Mouse (Mus musculus) limb, embryonic 12.5 days (tissue): ENCODE results near the gene Psmb2. TPM values are rescaled to one million over a fixed set of nuclear protein-coding genes. Genes with fewer than 3 reads are reported as not detected.

ENCODE experiments used
- ATAC-seq: fragments of 200-750 bp; cut with Nextera tagmentation; 2 replicates; pipeline ENCODE4 v1.8.0; 2017; ENCODE audit warnings: low read depth, moderate TSS enrichment; ENCODE audit not compliant: insufficient number of reproducible peaks, insufficient read depth, low FRiP score, low TSS enrichment
- H3K27ac ChIP-seq: fragments of 300-500 bp; sonication (generic); 2 replicates; pipeline ENCODE4 v1.5.1; 2016; ENCODE audit warnings: mild to moderate bottlenecking, moderate library complexity
- H3K27me3 ChIP-seq: fragments of 300-500 bp; sonication (generic); 2 replicates; pipeline ENCODE4 v1.6.1; 2016; ENCODE audit warnings: mild to moderate bottlenecking, moderate library complexity
- H3K36me3 ChIP-seq: fragments of 300-500 bp; sonication (generic); 2 replicates; pipeline ENCODE4 v1.6.1; 2016; ENCODE audit warnings: mild to moderate bottlenecking, moderate library complexity
- H3K4me1 ChIP-seq: fragments of 300-500 bp; sonication (generic); replicated peaks from 2 replicates; pipeline ENCODE4 v1.6.1; 2016
- H3K4me2 ChIP-seq: fragments of 300-500 bp; sonication (generic); 2 replicates; pipeline ENCODE4 v1.6.1; 2016; ENCODE audit warnings: mild to moderate bottlenecking, moderate library complexity
- H3K4me3 ChIP-seq: fragments of 300-500 bp; sonication (generic); replicated peaks from 2 replicates; pipeline ENCODE4 v1.5.1; 2016; ENCODE audit warnings: mild to moderate bottlenecking
- H3K9ac ChIP-seq: fragments of 300-500 bp; sonication (generic); replicated peaks from 2 replicates; pipeline ENCODE4 v1.6.1; 2016; ENCODE audit warnings: mild to moderate bottlenecking, moderate library complexity
- H3K9me3 ChIP-seq: fragments of 300-500 bp; sonication (generic); 2 replicates; pipeline ENCODE4 v1.6.1; 2016; ENCODE audit warnings: mild to moderate bottlenecking, moderate library complexity
- WGBS: fragments of 180-500 bp; shearing (Covaris S2); methylation state at CpG from one replicate; pipeline ENCODE4 v1.1.7; 2016; 5-methylcytosine and 5-hydroxymethylcytosine counted together
- polyA plus RNA-seq: library from polyadenylated mRNA; unstranded; fragments of >200 nt; fragmentation: Nextera tagmentation; extraction: Ambion mirVana; gene quantifications from 2 replicates; pipeline ENCODE4 v1.2.1, GENCODE M21; 2016

The Psmb2 gene
- polyA plus RNA-seq, 1 experiment from 2014 or later, result 491 TPM

- peak overlapping the region; percentile 26 for H3K4me2 ChIP-seq
- peaks cover 94% of the 10 kb centered on the region for H3K27me3 ChIP-seq
- no peak overlapping the region for H3K9ac ChIP-seq
- H3K9me3 ChIP-seq, result no peaks in the 10 kb centered on the region
- peak overlapping the region; percentile 20 for H3K4me3 ChIP-seq
- ATAC-seq, result no peak
- no peak overlapping the region for H3K27ac ChIP-seq
- WGBS, result 8% methylated on average over 26 of the region's 26 CpGs
- peaks cover 23% of the 10 kb centered on the region for H3K4me1 ChIP-seq
- no peaks in the 10 kb centered on the region for H3K36me3 ChIP-seq
Observed at GRCm38 (mm10) chr4:126732531-126733380, 55.3 kb downstream of the Psmb2 start.

GRCm38 (mm10) chr4:126734001-126734603 lies 56.7 kb downstream of the Psmb2 start:
- no peak overlapping the region for H3K27ac ChIP-seq
- H3K9me3 ChIP-seq, result peaks cover 4% of the 10 kb centered on the region; the same call in 1 of the 2 replicates
- no peaks in the 10 kb centered on the region for H3K36me3 ChIP-seq
- WGBS, result 2% methylated on average over 16 of the region's 16 CpGs
- peaks cover 23% of the 10 kb centered on the region for H3K4me1 ChIP-seq
- H3K4me3 ChIP-seq, result peak overlapping the region; percentile 15
- peak overlapping the region; percentile 15; the same call in 1 of the 2 replicates for H3K4me2 ChIP-seq
- H3K9ac ChIP-seq, result no peak overlapping the region
- no peak for ATAC-seq
- peaks cover 100% of the 10 kb centered on the region for H3K27me3 ChIP-seq

GRCm38 (mm10) chr4:126734700-126735381 lies 57.4 kb downstream of the Psmb2 start:
- no peak overlapping the region; the same call in 1 of the 2 replicates for H3K9ac ChIP-seq
- no peaks in the 10 kb centered on the region for H3K36me3 ChIP-seq
- peaks cover 100% of the 10 kb centered on the region for H3K27me3 ChIP-seq
- no peak for ATAC-seq
- H3K4me1 ChIP-seq, result peaks cover 23% of the 10 kb centered on the region
- H3K27ac ChIP-seq, result no peak overlapping the region
- H3K4me2 ChIP-seq, result peak overlapping the region; percentile 45
- peaks cover 4% of the 10 kb centered on the region; the same call in 1 of the 2 replicates for H3K9me3 ChIP-seq
- peak overlapping the region; percentile 32 for H3K4me3 ChIP-seq
- WGBS, result 2% methylated on average over 51 of the region's 51 CpGs

- 2% methylated on average over 53 of the region's 62 CpGs for WGBS
- ATAC-seq, result no peak
- H3K4me2 ChIP-seq, result peak overlapping the region; percentile 45
Observed at GRCm38 (mm10) chr4:126735382-126736000, 58.1 kb downstream of the Psmb2 start.

GRCm38 (mm10) chr4:126736001-126736414 lies 58.6 kb downstream of the Psmb2 start, which contains the start of gene Tfap2e:
TSS of gene Tfap2e (minus strand) at chr4:126736240.
- Histone ChIP-seq H3K4me2 (peak within 1 kb of the TSS; percentile 45), H3K9ac (no peak within 1 kb of the TSS; the same call in 1 of the 2 replicates), H3K4me3 (peak within 1 kb of the TSS; percentile 32), H3K27ac (no peak within 1 kb of the TSS), H3K9me3 (peaks cover 4% of the 10 kb centered on the region; the same call in 1 of the 2 replicates), H3K27me3 (peaks cover 91% of the 10 kb centered on the region), H3K36me3 (no peaks in the 10 kb centered on the region), H3K4me1 (peaks cover 23% of the 10 kb centered on the region)
- ATAC-seq, result peak; percentile 61
- WGBS, result 2% methylated on average over 32 of the region's 32 CpGs

More at GRCm38 (mm10) chr4:126735382-126736000, 58.1 kb downstream of the Psmb2 start:
- Histone ChIP-seq H3K27ac (no peak overlapping the region), H3K9ac (no peak overlapping the region; the same call in 1 of the 2 replicates), H3K36me3 (no peaks in the 10 kb centered on the region), H3K4me3 (peak overlapping the region; percentile 32), H3K27me3 (peaks cover 96% of the 10 kb centered on the region), H3K4me1 (peaks cover 23% of the 10 kb centered on the region), H3K9me3 (peaks cover 4% of the 10 kb centered on the region; the same call in 1 of the 2 replicates)

- no peak overlapping the region for H3K4me2 ChIP-seq
- H3K9ac ChIP-seq, result no peak overlapping the region
- H3K27ac ChIP-seq, result no peak overlapping the region
- H3K4me3 ChIP-seq, result no peak overlapping the region
- peaks cover 11% of the 10 kb centered on the region for H3K36me3 ChIP-seq
- H3K9me3 ChIP-seq, result peaks cover 4% of the 10 kb centered on the region; the same call in 1 of the 2 replicates
- ATAC-seq, result no peak
- WGBS, result 16% methylated on average over 10 of the region's 10 CpGs
- H3K4me1 ChIP-seq, result peaks cover 34% of the 10 kb centered on the region
- peaks cover 56% of the 10 kb centered on the region for H3K27me3 ChIP-seq
Observed at GRCm38 (mm10) chr4:126739966-126740676, 62.7 kb downstream of the Psmb2 start.

GRCm38 (mm10) chr4:126741448-126741847 lies 64.0 kb downstream of the Psmb2 start:
- H3K9me3 ChIP-seq, result peaks cover 4% of the 10 kb centered on the region; the same call in 1 of the 2 replicates
- no peak overlapping the region for H3K9ac ChIP-seq
- H3K27me3 ChIP-seq, result peaks cover 43% of the 10 kb centered on the region
- peaks cover 23% of the 10 kb centered on the region for H3K36me3 ChIP-seq
- no peak overlapping the region for H3K4me3 ChIP-seq
- 0 out of 2 replicates have a peak overlapping the region, but pooled peaks have one; percentile 28 for H3K4me2 ChIP-seq
- 7% methylated on average over 12 of the region's 12 CpGs for WGBS
- no peak overlapping the region for H3K27ac ChIP-seq
- peaks cover 23% of the 10 kb centered on the region for H3K4me1 ChIP-seq
- ATAC-seq, result no peak

GRCm38 (mm10) chr4:126742976-126743375 lies 65.5 kb downstream of the Psmb2 start:
- H3K36me3 ChIP-seq, result peaks cover 37% of the 10 kb centered on the region
- H3K4me2 ChIP-seq, result no peak overlapping the region
- H3K27me3 ChIP-seq, result peaks cover 27% of the 10 kb centered on the region
- H3K4me1 ChIP-seq, result peaks cover 23% of the 10 kb centered on the region
- no peak overlapping the region for H3K4me3 ChIP-seq
- no peak for ATAC-seq
- H3K27ac ChIP-seq, result no peak overlapping the region
- no peak overlapping the region for H3K9ac ChIP-seq
- H3K9me3 ChIP-seq, result peaks cover 4% of the 10 kb centered on the region; the same call in 1 of the 2 replicates
- WGBS, result 37% methylated on average over 2 of the region's 2 CpGs

GRCm38 (mm10) chr4:126743713-126744112 lies 66.3 kb downstream of the Psmb2 start:
- Histone ChIP-seq H3K9ac (0 out of 2 replicates have a peak overlapping the region, but pooled peaks have one; percentile 18), H3K9me3 (no peaks in the 10 kb centered on the region), H3K4me2 (no peak overlapping the region), H3K27me3 (peaks cover 20% of the 10 kb centered on the region), H3K36me3 (peaks cover 44% of the 10 kb centered on the region), H3K4me1 (peaks cover 23% of the 10 kb centered on the region), H3K27ac (no peak overlapping the region), H3K4me3 (no peak overlapping the region)
- no peak for ATAC-seq
- 5% methylated on average over 11 of the region's 11 CpGs for WGBS

- 89% methylated on average over 14 of the region's 14 CpGs for WGBS
- H3K36me3 ChIP-seq, result peaks cover 55% of the 10 kb centered on the region
Observed at GRCm38 (mm10) chr4:126744831-126745230, 67.4 kb downstream of the Psmb2 start.

More at GRCm38 (mm10) chr4:126744831-126745230, 67.4 kb downstream of the Psmb2 start:
- no peak overlapping the region for H3K4me2 ChIP-seq
- H3K9ac ChIP-seq, result no peak overlapping the region
- no peak overlapping the region for H3K4me3 ChIP-seq
- H3K9me3 ChIP-seq, result no peaks in the 10 kb centered on the region
- peaks cover 27% of the 10 kb centered on the region for H3K4me1 ChIP-seq
- no peak overlapping the region for H3K27ac ChIP-seq
- no peak for ATAC-seq
- H3K27me3 ChIP-seq, result peaks cover 9% of the 10 kb centered on the region; the same call in 1 of the 2 replicates
